Mouse (Mus musculus): ENCODE results near the gene Dusp5.

The Dusp5 gene

GRCm38 (mm10) chr19:53519549-53519948 is 9.4 kb upstream of the Dusp5 start:
- no peak for DNase-seq

- DNase-seq, result no peak
Measured at GRCm38 (mm10) chr19:53519981-53520380, 8.9 kb upstream of the Dusp5 start.

GRCm38 (mm10) chr19:53521137-53521795 is 7.6 kb upstream of the Dusp5 start:
- no peak for DNase-seq

GRCm38 (mm10) chr19:53527480-53527879 is 1.4 kb upstream of the Dusp5 start:
- no peak for DNase-seq

GRCm38 (mm10) chr19:53528131-53528621 is 733 bp upstream of the Dusp5 start:
- no peak for DNase-seq

GRCm38 (mm10) chr19:53529455-53529704 is 471 bp downstream of the Dusp5 start:
- no peak for DNase-seq

- DNase-seq, result peak; percentile 44
Measured at GRCm38 (mm10) chr19:53529705-53530562, 1.0 kb downstream of the Dusp5 start.

- DNase-seq, result no peak
Measured at GRCm38 (mm10) chr19:53531416-53531815, 2.5 kb downstream of the Dusp5 start.

GRCm38 (mm10) chr19:53532021-53532420 is 3.1 kb downstream of the Dusp5 start:
- DNase-seq, result no peak

- DNase-seq, result peak; percentile 35
Measured at GRCm38 (mm10) chr19:53532676-53533075, 3.8 kb downstream of the Dusp5 start.

GRCm38 (mm10) chr19:53533236-53533635 is 4.3 kb downstream of the Dusp5 start:
- no peak for DNase-seq

GRCm38 (mm10) chr19:53533810-53534601 is 5.1 kb downstream of the Dusp5 start:
- no peak for DNase-seq

- no peak for DNase-seq
Measured at GRCm38 (mm10) chr19:53534757-53535410, 6.0 kb downstream of the Dusp5 start.

- DNase-seq, result no peak
Measured at GRCm38 (mm10) chr19:53535421-53535820, 6.5 kb downstream of the Dusp5 start.

GRCm38 (mm10) chr19:53536251-53536650 is 7.3 kb downstream of the Dusp5 start:
- no peak for DNase-seq

- DNase-seq, result no peak
Measured at GRCm38 (mm10) chr19:53536731-53537666, 8.1 kb downstream of the Dusp5 start.

GRCm38 (mm10) chr19:53538024-53538423 is 9.1 kb downstream of the Dusp5 start:
- no peak for DNase-seq

- peak; percentile 39 for DNase-seq
Measured at GRCm38 (mm10) chr19:53538796-53539195, 9.9 kb downstream of the Dusp5 start.

- DNase-seq, result no peak
Measured at GRCm38 (mm10) chr19:53539296-53539695, 10.4 kb downstream of the Dusp5 start.

- no peak for DNase-seq
Measured at GRCm38 (mm10) chr19:53543602-53544001, 14.7 kb downstream of the Dusp5 start.

- DNase-seq, result no peak
Measured at GRCm38 (mm10) chr19:53544923-53545561, 16.1 kb downstream of the Dusp5 start.
